Mouse (Mus musculus) c-Kit-positive CD71-positive TER-119-negative erythroid progenitor cells, embryonic 14.5 days (primary cell): Measurements from ENCODE around the gene Pld6.

Source experiments
- DNase-seq: peaks from one replicate; pipeline ENCODE4 v3.0.0-alpha.2; 2013; ENCODE audit warnings: low read depth

Pld6 gene

GRCm38 (mm10) chr11:59787199-59787781 lies at the start of gene Pld6:
TSS of gene Pld6 (minus strand) at chr11:59787645.
- peak; percentile 64 for DNase-seq

- no peak for DNase-seq
These were observed 34.2 kb upstream of the Pld6 start for GRCm38 (mm10) chr11:59821625-59822024.

GRCm38 (mm10) chr11:59817916-59818315 lies 30.5 kb upstream of the Pld6 start:
- no peak for DNase-seq

GRCm38 (mm10) chr11:59815482-59816065 lies 28.1 kb upstream of the Pld6 start:
- no peak for DNase-seq

- DNase-seq = no peak
These were observed 27.5 kb upstream of the Pld6 start for GRCm38 (mm10) chr11:59814936-59815335.

- DNase-seq = no peak
These were observed 26.9 kb upstream of the Pld6 start for GRCm38 (mm10) chr11:59814311-59814710.

GRCm38 (mm10) chr11:59813276-59813675 lies 25.8 kb upstream of the Pld6 start:
- DNase-seq = no peak

GRCm38 (mm10) chr11:59811211-59811610 lies 23.8 kb upstream of the Pld6 start:
- no peak for DNase-seq

- DNase-seq = no peak
These were observed 23.2 kb upstream of the Pld6 start for GRCm38 (mm10) chr11:59810480-59811158.

- peak; percentile 80 for DNase-seq
These were observed 22.4 kb upstream of the Pld6 start, which contains the start of gene Flcn for GRCm38 (mm10) chr11:59809670-59810474. TSS of gene Flcn (minus strand) at chr11:59810016.

- DNase-seq = peak; percentile 66
These were observed 21.7 kb upstream of the Pld6 start for GRCm38 (mm10) chr11:59809071-59809669.

- no peak for DNase-seq
These were observed 20.9 kb upstream of the Pld6 start for GRCm38 (mm10) chr11:59808170-59808960.

GRCm38 (mm10) chr11:59805656-59806055 lies 18.2 kb upstream of the Pld6 start:
- DNase-seq = no peak

- no peak for DNase-seq
These were observed 17.8 kb upstream of the Pld6 start for GRCm38 (mm10) chr11:59805256-59805655.

GRCm38 (mm10) chr11:59804409-59805110 lies 17.1 kb upstream of the Pld6 start:
- DNase-seq = no peak

- no peak for DNase-seq
These were observed 16.1 kb upstream of the Pld6 start for GRCm38 (mm10) chr11:59803516-59803915.

- DNase-seq = no peak
These were observed 14.4 kb upstream of the Pld6 start for GRCm38 (mm10) chr11:59801881-59802280.

- DNase-seq = no peak
These were observed 13.0 kb upstream of the Pld6 start for GRCm38 (mm10) chr11:59800412-59800811.

GRCm38 (mm10) chr11:59793390-59793789 lies 5.9 kb upstream of the Pld6 start:
- no peak for DNase-seq

- DNase-seq = no peak
These were observed 1.9 kb upstream of the Pld6 start for GRCm38 (mm10) chr11:59789311-59789710.
